Mouse (Mus musculus): ENCODE data around the gene Clec9a.

DNA sequence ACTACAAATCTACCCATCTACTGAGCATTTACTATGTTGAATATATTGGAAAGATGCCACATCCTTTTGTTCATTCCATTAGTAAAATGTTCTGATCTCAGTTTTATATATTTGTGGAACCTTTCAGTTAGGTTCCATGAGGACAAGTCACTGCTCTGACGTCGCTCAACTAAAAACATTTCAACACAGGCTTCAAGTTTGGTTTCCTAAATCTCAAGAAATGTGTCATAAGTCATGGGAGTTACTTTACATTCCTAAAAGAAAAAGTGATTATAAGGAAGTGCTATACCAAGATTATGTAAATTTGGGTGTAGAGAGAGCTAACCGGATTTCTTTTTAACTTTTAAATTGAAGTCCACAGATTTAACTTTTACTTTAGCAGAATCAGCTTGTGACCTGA lies 27.4 kb downstream of the Clec9a start:
- no peak for TF ChIP-seq CTCF (IDR thresholded peaks at IDR 0.05; ENCODE audit: extremely low read depth, insufficient read depth, insufficient read length, insufficient replicate concordance)
- TF ChIP-seq POLR2A (IDR thresholded peaks at IDR 0.05; ENCODE audit: low read depth, low read length), result no peak
